Mouse (Mus musculus) lung, embryonic 14.5 days (tissue): Measurements from ENCODE around the gene Lancl2. TPM values are rescaled to one million over a fixed set of nuclear protein-coding genes. Genes with fewer than 3 reads are reported as not detected.

Experiments
- ATAC-seq: fragments of 200-750 bp; cut with Nextera tagmentation; 2 replicates; pipeline ENCODE4 v1.8.0; 2017; ENCODE audit warnings: mild to moderate bottlenecking, moderate TSS enrichment, moderate library complexity; ENCODE audit not compliant: insufficient read depth
- DNase-seq: peaks from one replicate; pipeline ENCODE4 v3.0.0-alpha.2; 2015
- H3K27ac ChIP-seq: fragments of 300-500 bp; sonication (generic); 2 replicates; pipeline ENCODE4 v1.5.1; 2014; ENCODE audit warnings: low read depth, mild to moderate bottlenecking, moderate library complexity
- H3K27me3 ChIP-seq: fragments of 300-500 bp; sonication (generic); 2 replicates; pipeline ENCODE4 v1.6.1; 2014; ENCODE audit warnings: low read length, control low read depth; ENCODE audit not compliant: insufficient read depth
- H3K36me3 ChIP-seq: fragments of 300-500 bp; sonication (generic); 2 replicates; pipeline ENCODE4 v1.6.1; 2014; ENCODE audit warnings: control low read depth; ENCODE audit not compliant: insufficient read depth
- H3K4me1 ChIP-seq: fragments of 300-500 bp; sonication (generic); 2 replicates; pipeline ENCODE4 v1.6.1; 2014; ENCODE audit warnings: antibody characterized with exemption, control low read depth; ENCODE audit not compliant: insufficient read depth
- H3K4me2 ChIP-seq: fragments of 300-500 bp; sonication (generic); 2 replicates; pipeline ENCODE4 v1.6.1; 2014; ENCODE audit warnings: mild to moderate bottlenecking
- H3K4me3 ChIP-seq: fragments of 300-500 bp; sonication (generic); 2 replicates; pipeline ENCODE4 v1.5.1; 2014; ENCODE audit warnings: low read depth, low read length
- H3K9ac ChIP-seq: fragments of 300-500 bp; sonication (generic); 2 replicates; pipeline ENCODE4 v1.6.1; 2014
- H3K9me3 ChIP-seq: fragments of 300-500 bp; sonication (generic); 2 replicates; pipeline ENCODE4 v1.6.1; 2016; ENCODE audit warnings: low read depth, low read length, control low read depth
- CTCF ChIP-seq: IDR thresholded peaks from 2 replicates; pipeline ENCODE4 v1.5.1; 2016; ENCODE audit warnings: antibody characterized with exemption, low read depth
- WGBS: fragments of 180-500 bp; shearing (Covaris S2); extraction: QIAGEN DNeasy Blood & Tissue Kit; methylation state at CpG from one replicate; pipeline ENCODE4 v1.1.7; 2014; 5-methylcytosine and 5-hydroxymethylcytosine counted together
- polyA plus RNA-seq: library from polyadenylated mRNA; unstranded; fragments of >200 nt; fragmentation: Nextera tagmentation; extraction: Ambion mirVana; gene quantifications from 2 replicates; pipeline ENCODE4 v1.2.1, GENCODE M21; 2014

The Lancl2 gene
- polyA plus RNA-seq, 1 experiment from 2014 or later, result 29.9 TPM

GRCm38 (mm10) chr6:57767112-57767868, 65.0 kb downstream of the Lancl2 start:
- Histone ChIP-seq H3K4me3 (no peak overlapping the region), H3K9ac (no peak overlapping the region), H3K27ac (peak overlapping the region; percentile 42; the same call in 1 of the 2 replicates), H3K9me3 (no peaks in the 10 kb centered on the region), H3K4me2 (no peak overlapping the region), H3K27me3 (no peaks in the 10 kb centered on the region), H3K36me3 (peaks cover 3% of the 10 kb centered on the region; the same call in 1 of the 2 replicates), H3K4me1 (no peaks in the 10 kb centered on the region)
- ATAC-seq (no peak), DNase-seq (peak; percentile 4)
- WGBS, result 30% methylated on average over 8 of the region's 8 CpGs
- TF ChIP-seq CTCF, result no peak

GRCm38 (mm10) chr6:57768948-57769525, 66.7 kb downstream of the Lancl2 start:
- no peak overlapping the region for H3K27ac ChIP-seq
- no peak overlapping the region for H3K9ac ChIP-seq
- TF ChIP-seq CTCF, result no peak
- 67% methylated on average over 7 of the region's 7 CpGs for WGBS
- H3K9me3 ChIP-seq, result no peaks in the 10 kb centered on the region
- no peak for ATAC-seq
- H3K36me3 ChIP-seq, result peaks cover 11% of the 10 kb centered on the region; the same call in 1 of the 2 replicates
- DNase-seq, result no peak
- no peak overlapping the region for H3K4me2 ChIP-seq
- no peaks in the 10 kb centered on the region for H3K4me1 ChIP-seq
- no peaks in the 10 kb centered on the region for H3K27me3 ChIP-seq
- no peak overlapping the region for H3K4me3 ChIP-seq

GRCm38 (mm10) chr6:57770467-57771190, 68.3 kb downstream of the Lancl2 start:
- ATAC-seq (no peak), DNase-seq (no peak)
- 85% methylated on average over 1 of the region's 1 CpGs for WGBS
- no peak overlapping the region for H3K9ac ChIP-seq
- H3K27ac ChIP-seq, result no peak overlapping the region
- H3K4me2 ChIP-seq, result no peak overlapping the region
- no peaks in the 10 kb centered on the region for H3K4me1 ChIP-seq
- TF ChIP-seq CTCF, result no peak
- no peaks in the 10 kb centered on the region for H3K9me3 ChIP-seq
- H3K27me3 ChIP-seq, result no peaks in the 10 kb centered on the region
- peaks cover 17% of the 10 kb centered on the region; the same call in 1 of the 2 replicates for H3K36me3 ChIP-seq
- no peak overlapping the region for H3K4me3 ChIP-seq

- 85% methylated on average over 1 of the region's 1 CpGs for WGBS
- H3K4me1 ChIP-seq, result no peaks in the 10 kb centered on the region
- H3K4me2 ChIP-seq, result no peak overlapping the region
- no peak overlapping the region for H3K4me3 ChIP-seq
- H3K36me3 ChIP-seq, result peaks cover 19% of the 10 kb centered on the region; the same call in 1 of the 2 replicates
- H3K27me3 ChIP-seq, result no peaks in the 10 kb centered on the region
- no peak for TF ChIP-seq CTCF
- no peak for DNase-seq
- no peak overlapping the region for H3K27ac ChIP-seq
- ATAC-seq, result no peak
- no peaks in the 10 kb centered on the region for H3K9me3 ChIP-seq
- no peak overlapping the region for H3K9ac ChIP-seq
Measured at GRCm38 (mm10) chr6:57773792-57774191, 71.5 kb downstream of the Lancl2 start.

- Histone ChIP-seq H3K4me2 (no peak overlapping the region), H3K9ac (no peak overlapping the region), H3K36me3 (peaks cover 2% of the 10 kb centered on the region; the same call in 1 of the 2 replicates), H3K27ac (no peak overlapping the region), H3K27me3 (no peaks in the 10 kb centered on the region), H3K4me3 (no peak overlapping the region), H3K4me1 (no peaks in the 10 kb centered on the region), H3K9me3 (no peaks in the 10 kb centered on the region)
- WGBS, result 84% methylated on average over 3 of the region's 3 CpGs
- ATAC-seq (no peak), DNase-seq (no peak)
- TF ChIP-seq CTCF, result no peak
Measured at GRCm38 (mm10) chr6:57780359-57780758, 78.0 kb downstream of the Lancl2 start.

- no peaks in the 10 kb centered on the region for H3K9me3 ChIP-seq
- H3K4me1 ChIP-seq, result no peaks in the 10 kb centered on the region
- H3K27ac ChIP-seq, result no peak overlapping the region
- H3K4me3 ChIP-seq, result no peak overlapping the region
- no peak for TF ChIP-seq CTCF
- ATAC-seq (no peak), DNase-seq (no peak)
- WGBS, result 88% methylated on average over 1 of the region's 1 CpGs
- H3K4me2 ChIP-seq, result no peak overlapping the region
- no peak overlapping the region for H3K9ac ChIP-seq
- H3K27me3 ChIP-seq, result no peaks in the 10 kb centered on the region
- peaks cover 2% of the 10 kb centered on the region; the same call in 1 of the 2 replicates for H3K36me3 ChIP-seq
Measured at GRCm38 (mm10) chr6:57782658-57783057, 80.3 kb downstream of the Lancl2 start.

GRCm38 (mm10) chr6:57784251-57784650, 81.9 kb downstream of the Lancl2 start:
- TF ChIP-seq CTCF, result no peak
- H3K4me2 ChIP-seq, result no peak overlapping the region
- no peaks in the 10 kb centered on the region for H3K36me3 ChIP-seq
- ATAC-seq (no peak), DNase-seq (no peak)
- H3K9ac ChIP-seq, result no peak overlapping the region
- H3K27ac ChIP-seq, result no peak overlapping the region
- no peaks in the 10 kb centered on the region for H3K27me3 ChIP-seq
- H3K4me1 ChIP-seq, result no peaks in the 10 kb centered on the region
- H3K9me3 ChIP-seq, result no peaks in the 10 kb centered on the region
- no peak overlapping the region for H3K4me3 ChIP-seq
- WGBS, result 100% methylated on average over 1 of the region's 1 CpGs
